Mouse (Mus musculus): ENCODE measurements at regions not wholly inside any gene's neighbourhood (a gene's known extent, or its start where the extent isn't known, plus 50 kb on each side); places are given as distances from the start of the nearest gene placed in this dataset.
A peak's percentile ranks its signal among the peaks of the same experiment; 100 is the strongest.

GRCm38 (mm10) chr6:91573487-91573886 is 57.8 kb downstream of the Lsm3 start:
- no peak for DNase-seq
- Histone ChIP-seq H3K4me3 (replicated peaks; ENCODE audit: extremely low read depth, low read depth, low read length) (no peak overlapping the region), H3K4me1 (ENCODE audit: control insufficient read depth, insufficient read depth, low read length) (no peaks in the 10 kb centered on the region)
- 83% methylated on average over 8 of the region's 8 CpGs for WGBS
- no peak for TF ChIP-seq CTCF (IDR thresholded peaks at IDR 0.05; ENCODE audit: insufficient read depth, low read length)
- TF ChIP-seq POLR2A (IDR thresholded peaks at IDR 0.05; ENCODE audit: borderline replicate concordance, extremely low read depth, low read depth, low read length) = no peak

- 76% methylated on average over 10 of the region's 10 CpGs for WGBS
- no peak for DNase-seq
- Histone ChIP-seq H3K4me3 (replicated peaks; ENCODE audit: extremely low read depth, low read depth, low read length) (no peak overlapping the region), H3K4me1 (ENCODE audit: control insufficient read depth, insufficient read depth, low read length) (no peaks in the 10 kb centered on the region)
- TF ChIP-seq POLR2A (IDR thresholded peaks at IDR 0.05; ENCODE audit: borderline replicate concordance, extremely low read depth, low read depth, low read length) (no peak), CTCF (IDR thresholded peaks at IDR 0.05; ENCODE audit: insufficient read depth, low read length) (no peak)
Observed at GRCm38 (mm10) chr6:91574414-91574813, 58.7 kb downstream of the Lsm3 start.

GRCm38 (mm10) chr6:91575662-91576364 is 60.1 kb downstream of the Lsm3 start:
- no peaks in the 10 kb centered on the region for H3K4me1 ChIP-seq (ENCODE audit: control insufficient read depth, insufficient read depth, low read length)
- no peak for TF ChIP-seq POLR2A (IDR thresholded peaks at IDR 0.05; ENCODE audit: borderline replicate concordance, extremely low read depth, low read depth, low read length)
- TF ChIP-seq CTCF (IDR thresholded peaks at IDR 0.05; ENCODE audit: insufficient read depth, low read length) = peak; percentile 92
- DNase-seq = peak; percentile 72
- H3K4me3 ChIP-seq (replicated peaks; ENCODE audit: extremely low read depth, low read depth, low read length) = no peak overlapping the region
- 65% methylated on average over 4 of the region's 4 CpGs for WGBS

GRCm38 (mm10) chr6:91576906-91577305 is 61.2 kb downstream of the Lsm3 start:
- TF ChIP-seq CTCF (IDR thresholded peaks at IDR 0.05; ENCODE audit: insufficient read depth, low read length) = no peak
- TF ChIP-seq POLR2A (IDR thresholded peaks at IDR 0.05; ENCODE audit: borderline replicate concordance, extremely low read depth, low read depth, low read length) = no peak
- DNase-seq = no peak
- Histone ChIP-seq H3K4me3 (replicated peaks; ENCODE audit: extremely low read depth, low read depth, low read length) (no peak overlapping the region), H3K4me1 (ENCODE audit: control insufficient read depth, insufficient read depth, low read length) (peaks cover 5% of the 10 kb centered on the region)
- 76% methylated on average over 15 of the region's 15 CpGs for WGBS

GRCm38 (mm10) chr6:91579666-91580065 is 63.9 kb downstream of the Lsm3 start:
- no peak overlapping the region for H3K4me3 ChIP-seq (replicated peaks; ENCODE audit: extremely low read depth, low read depth, low read length)
- DNase-seq = no peak
- TF ChIP-seq CTCF (IDR thresholded peaks at IDR 0.05; ENCODE audit: insufficient read depth, low read length) (no peak), POLR2A (IDR thresholded peaks at IDR 0.05; ENCODE audit: borderline replicate concordance, extremely low read depth, low read depth, low read length) (no peak)
- WGBS = 79% methylated on average over 10 of the region's 10 CpGs
- H3K4me1 ChIP-seq (ENCODE audit: control insufficient read depth, insufficient read depth, low read length) = peaks cover 8% of the 10 kb centered on the region

- no peak for DNase-seq
- Histone ChIP-seq H3K4me1 (ENCODE audit: control insufficient read depth, insufficient read depth, low read length) (peaks cover 9% of the 10 kb centered on the region), H3K4me3 (replicated peaks; ENCODE audit: extremely low read depth, low read depth, low read length) (no peak overlapping the region)
- 81% methylated on average over 6 of the region's 6 CpGs for WGBS
- TF ChIP-seq CTCF (IDR thresholded peaks at IDR 0.05; ENCODE audit: insufficient read depth, low read length) (no peak), POLR2A (IDR thresholded peaks at IDR 0.05; ENCODE audit: borderline replicate concordance, extremely low read depth, low read depth, low read length) (no peak)
Observed at GRCm38 (mm10) chr6:91580607-91581006, 64.9 kb downstream of the Lsm3 start.

- peaks cover 16% of the 10 kb centered on the region for H3K4me1 ChIP-seq (ENCODE audit: control insufficient read depth, insufficient read depth, low read length)
- 48% methylated on average over 5 of the region's 5 CpGs for WGBS
- DNase-seq = no peak
- no peak overlapping the region for H3K4me3 ChIP-seq (replicated peaks; ENCODE audit: extremely low read depth, low read depth, low read length)
- no peak for TF ChIP-seq POLR2A (IDR thresholded peaks at IDR 0.05; ENCODE audit: borderline replicate concordance, extremely low read depth, low read depth, low read length)
- TF ChIP-seq CTCF (IDR thresholded peaks at IDR 0.05; ENCODE audit: insufficient read depth, low read length) = no peak
Observed at GRCm38 (mm10) chr6:91582338-91582737, 66.6 kb downstream of the Lsm3 start.

GRCm38 (mm10) chr6:91583346-91583745 is 67.6 kb downstream of the Lsm3 start:
- DNase-seq = no peak
- 79% methylated on average over 5 of the region's 5 CpGs for WGBS
- Histone ChIP-seq H3K4me1 (ENCODE audit: control insufficient read depth, insufficient read depth, low read length) (peaks cover 16% of the 10 kb centered on the region), H3K4me3 (replicated peaks; ENCODE audit: extremely low read depth, low read depth, low read length) (no peak overlapping the region)
- no peak for TF ChIP-seq CTCF (IDR thresholded peaks at IDR 0.05; ENCODE audit: insufficient read depth, low read length)
- TF ChIP-seq POLR2A (IDR thresholded peaks at IDR 0.05; ENCODE audit: borderline replicate concordance, extremely low read depth, low read depth, low read length) = no peak

- TF ChIP-seq POLR2A (IDR thresholded peaks at IDR 0.05; ENCODE audit: borderline replicate concordance, extremely low read depth, low read depth, low read length) (no peak), CTCF (IDR thresholded peaks at IDR 0.05; ENCODE audit: insufficient read depth, low read length) (no peak)
- 33% methylated on average over 3 of the region's 3 CpGs for WGBS
- no peak overlapping the region for H3K4me3 ChIP-seq (replicated peaks; ENCODE audit: extremely low read depth, low read depth, low read length)
- H3K4me1 ChIP-seq (ENCODE audit: control insufficient read depth, insufficient read depth, low read length) = peaks cover 28% of the 10 kb centered on the region
- DNase-seq = no peak
Observed at GRCm38 (mm10) chr6:91585543-91585942, 69.8 kb downstream of the Lsm3 start.

- no peak for TF ChIP-seq POLR2A (IDR thresholded peaks at IDR 0.05; ENCODE audit: borderline replicate concordance, extremely low read depth, low read depth, low read length)
- no peak for TF ChIP-seq CTCF (IDR thresholded peaks at IDR 0.05; ENCODE audit: insufficient read depth, low read length)
- H3K4me3 ChIP-seq (replicated peaks; ENCODE audit: extremely low read depth, low read depth, low read length) = no peak overlapping the region
- WGBS = 62% methylated on average over 4 of the region's 4 CpGs
- peaks cover 27% of the 10 kb centered on the region for H3K4me1 ChIP-seq (ENCODE audit: control insufficient read depth, insufficient read depth, low read length)
- DNase-seq = no peak
Observed at GRCm38 (mm10) chr6:91589181-91589580, 73.5 kb downstream of the Lsm3 start.

All from lung, adult 2 months (tissue).